29 mouse cellular contexts compared by ENCODE assay signal in genomic region chr10:88496864-88497564, GRCm38 (mm10). TPM values are rescaled to one million over a fixed set of nuclear protein-coding genes. Genes with fewer than 3 reads are reported as not detected.
DNase-seq lines count a peak whose midpoint lies in the region; ATAC-seq and TF ChIP-seq lines count a peak whose summit lies in the region.
"Had no signal": no experiment of that assay in that cellular context is flagged by ENCODE, and none has a peak within 500 bp of the region (broad histone marks: within the 10 kb centered on the region; RNA-seq: fewer than 3 reads in every experiment).

No protein-coding gene starts in this region.

- peaks cover 13% of the 10 kb centered on the region for H3K4me1 ChIP-seq in kidney, postnatal 0 days (replicated peaks; ENCODE audit: insufficient read depth, low read length)
- peaks cover 25% of the 10 kb centered on the region for H3K4me1 ChIP-seq in limb, embryonic 10.5 days
- H3K4me1 ChIP-seq in thymus, adult 2 months (replicated peaks; ENCODE audit: control insufficient read depth, insufficient read depth, low read length), result no peaks in the 10 kb centered on the region; the same call in 1 of the 2 replicates

- no peaks in the 10 kb centered on the region for H3K36me3 ChIP-seq in kidney, postnatal 0 days (ENCODE audit: insufficient read depth, low read length)
- 0 out of 2 replicates have a peak, but pooled peaks cover 2% of the 10 kb centered on the region for H3K36me3 ChIP-seq in limb, embryonic 10.5 days
- H3K36me3 ChIP-seq in thymus, adult 2 months (ENCODE audit: control insufficient read depth, insufficient read depth, low read length), result no peaks in the 10 kb centered on the region
- H3K36me3 ChIP-seq: embryonic facial prominence, embryonic 12.5 days; forebrain, embryonic 12.5 days; hindbrain, embryonic 10.5 days; neural tube, embryonic 13.5 days had no signal

- H3K27ac ChIP-seq in kidney, postnatal 0 days, result no peak overlapping the region
- H3K27ac ChIP-seq in limb, embryonic 10.5 days, result no peak overlapping the region
- no peak overlapping the region for H3K27ac ChIP-seq in thymus, adult 2 months (ENCODE audit: control insufficient read depth, insufficient read depth, low read length)
- H3K27ac ChIP-seq: embryonic facial prominence, embryonic 12.5 days; forebrain, embryonic 12.5 days; hindbrain, embryonic 10.5 days; hindbrain, postnatal 0 days; midbrain, embryonic 10.5 days; neural tube, embryonic 13.5 days had no signal

- no peak for TF ChIP-seq CTCF in kidney, postnatal 0 days (IDR thresholded peaks at IDR 0.05; ENCODE audit: low read depth)
- TF ChIP-seq CTCF in thymus, adult 2 months (IDR thresholded peaks at IDR 0.05; ENCODE audit: borderline replicate concordance, control insufficient read depth, extremely low read depth, insufficient read depth, low read length, poor library complexity), result no peak

- peak overlapping the region; percentile 21; the same call in 1 of the 2 replicates for H3K4me2 ChIP-seq in kidney, postnatal 0 days (ENCODE audit: low read length)
- H3K4me2 ChIP-seq: embryonic facial prominence, embryonic 12.5 days; forebrain, embryonic 12.5 days; heart, embryonic 11.5 days; liver, embryonic 11.5 days; neural tube, embryonic 13.5 days had no signal

- TF ChIP-seq POLR2A in thymus, adult 2 months (IDR thresholded peaks at IDR 0.05; ENCODE audit: control insufficient read depth, extremely low read depth, insufficient read depth, low read length, poor library complexity), result no peak

- DNase-seq in frontal cortex, adult 2 months (ENCODE audit: extremely low spot score in 1 of 2, low spot score in 1 of 2), result no peak
- peak; percentile 48 for DNase-seq in kidney, postnatal 0 days (ENCODE audit: low spot score)
- no peak for DNase-seq in kidney, adult 8-10 months
- no peak for DNase-seq in limb, embryonic 10.5 days (ENCODE audit: low spot score)
- DNase-seq in thymus, adult 2 months, result no peak
- DNase-seq in cerebellum, adult 9-11 months, result no peak
- DNase-seq: adrenal gland, postnatal 25 days; cerebellum, adult 9-10 months; gastrocnemius, postnatal 10 days; kidney, postnatal 14 days; lung, adult 18-20 months; lung, postnatal 10 days; retina, postnatal 1 day; right cerebral cortex, postnatal 4 days; thymus, adult 18-20 months had no signal

- H3K4me3 ChIP-seq in kidney, postnatal 0 days (replicated peaks; ENCODE audit: low read depth, low read length), result no peak overlapping the region
- peak overlapping the region; percentile 2; the same call in 1 of the 2 replicates for H3K4me3 ChIP-seq in limb, embryonic 10.5 days
- no peak overlapping the region for H3K4me3 ChIP-seq in thymus, adult 2 months (ENCODE audit: control insufficient read depth, insufficient read depth, low read length)
- H3K4me3 ChIP-seq: embryonic facial prominence, embryonic 12.5 days; erythroblast, embryonic 14.5 days; forebrain, embryonic 12.5 days; hindbrain, embryonic 10.5 days; midbrain, embryonic 10.5 days; myocyte; neural tube, embryonic 13.5 days had no signal

- no peak overlapping the region for H3K9ac ChIP-seq in kidney, postnatal 0 days (ENCODE audit: low read depth, low read length)
- H3K9ac ChIP-seq: embryonic facial prominence, embryonic 12.5 days; forebrain, embryonic 12.5 days; neural tube, embryonic 13.5 days had no signal

- WGBS in kidney, postnatal 0 days, result 29% methylated on average over 11 of the region's 11 CpGs
- WGBS in limb, embryonic 10.5 days, result 45% methylated on average over 11 of the region's 11 CpGs
- WGBS in thymus, adult 2 months, result 41% methylated on average over 11 of the region's 11 CpGs

- no peaks in the 10 kb centered on the region for H3K9me3 ChIP-seq in kidney, postnatal 0 days (replicated peaks; ENCODE audit: low read length)
- no peaks in the 10 kb centered on the region for H3K9me3 ChIP-seq in limb, embryonic 10.5 days (replicated peaks)
- H3K9me3 ChIP-seq: embryonic facial prominence, embryonic 12.5 days; forebrain, embryonic 12.5 days; hindbrain, embryonic 10.5 days; midbrain, embryonic 10.5 days; neural tube, embryonic 13.5 days had no signal

- H3K27me3 ChIP-seq in kidney, postnatal 0 days (ENCODE audit: insufficient read depth, low read length), result no peaks in the 10 kb centered on the region
- no peaks in the 10 kb centered on the region for H3K27me3 ChIP-seq in limb, embryonic 10.5 days (ENCODE audit: low read depth, poor library complexity, severe bottlenecking)
- H3K27me3 ChIP-seq in thymus, adult 2 months (ENCODE audit: control insufficient read depth, insufficient read depth, low read length), result no peaks in the 10 kb centered on the region
- H3K27me3 ChIP-seq: embryonic facial prominence, embryonic 12.5 days; forebrain, embryonic 12.5 days; neural tube, embryonic 13.5 days had no signal

- ATAC-seq in frontal cortex, adult (ENCODE audit: low TSS enrichment), result peak; percentile 88
- ATAC-seq in kidney, postnatal 0 days (replicated peaks; ENCODE audit: low FRiP score, low read depth), result peak; percentile 37; the same call in 1 of the 2 replicates
- no peak for ATAC-seq in activated CD4-positive, CD25-positive, alpha-beta regulatory T cell, adult 4 months
- ATAC-seq: hindbrain, postnatal 0 days; midbrain, embryonic 16.5 days had no signal

RNA-seq across cellular contexts. Expression of gene Chpt1, which starts 6.9 kb away (rescaled TPM):
- 25.9 and 29.0 TPM in 2 replicates for polyA plus RNA-seq in frontal cortex, adult 2 months (2012; rRNA removed)
- polyA plus RNA-seq in kidney, postnatal 0 days (2015; fragmentation: Nextera tagmentation; extraction: Ambion mirVana), result 246 and 283 TPM in 2 replicates
- 16.0 and 19.9 TPM in 2 replicates for polyA plus RNA-seq in limb, embryonic 10.5 days (2016; fragmentation: Nextera tagmentation; extraction: Ambion mirVana)
- polyA plus RNA-seq in thymus, adult 2 months (2012; rRNA removed), result 28.7 and 44.0 TPM in 2 replicates
- 1 to 10 TPM; 1.3 to 4.7 TPM for polyA plus RNA-seq in activated CD4-positive, CD25-positive, alpha-beta regulatory T cell, adult 4 months (2017; shearing (Covaris generic))

RNA-seq across cellular contexts. Expression of gene Sycp3, which starts 37.6 kb away (rescaled TPM):
- 0.30 and 0.38 TPM in 2 replicates for polyA plus RNA-seq in frontal cortex, adult 2 months (2012; rRNA removed)
- 0.16 TPM in 1 of 2 replicates, not detected in the other for polyA plus RNA-seq in kidney, postnatal 0 days (2015; fragmentation: Nextera tagmentation; extraction: Ambion mirVana)
- polyA plus RNA-seq in limb, embryonic 10.5 days (2016; fragmentation: Nextera tagmentation; extraction: Ambion mirVana), result 0.21 TPM in 1 of 2 replicates, not detected in the other
- not detected in 2 replicates for polyA plus RNA-seq in thymus, adult 2 months (2012; rRNA removed)
- not detected for polyA plus RNA-seq in activated CD4-positive, CD25-positive, alpha-beta regulatory T cell, adult 4 months (2017; shearing (Covaris generic))
- polyA plus RNA-seq: erythroblast, embryonic 14.5 days; hindbrain, embryonic 10.5 days; liver, embryonic 11.5 days; myocyte; neural tube, embryonic 13.5 days; stomach, embryonic 16.5 days had no signal
